6 mouse cellular contexts compared by ENCODE assay signal in the genomic region with DNA sequence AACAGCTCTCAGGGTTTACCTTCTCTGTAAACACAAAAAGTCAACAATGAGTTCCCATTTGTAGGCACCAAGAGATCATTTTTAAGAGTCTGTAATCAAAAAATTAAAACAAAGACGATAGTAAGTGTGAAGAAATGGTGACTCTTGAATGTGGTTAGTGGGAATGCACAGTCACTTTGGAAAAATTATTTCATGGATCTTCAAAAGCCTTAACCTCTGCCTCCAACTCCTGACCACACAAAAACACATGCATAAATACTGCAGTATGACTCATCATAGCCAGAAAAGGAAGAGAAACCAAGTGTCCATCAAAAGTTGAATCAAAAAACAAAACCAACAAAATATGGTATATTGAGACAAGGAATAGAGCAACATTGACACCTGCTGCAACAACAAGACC.
"Had no signal": no experiment of that assay in that cellular context is flagged by ENCODE, and none has a peak within 500 bp of the region (broad histone marks: within the 10 kb centered on the region; RNA-seq: fewer than 3 reads in every experiment).

No protein-coding gene starts in this region.

- DNase-seq: lung, adult 2 months; lung, postnatal 10 days; right cerebral cortex, postnatal 14 days; thymus, adult 2 months; thymus, postnatal 25 days; thymus, postnatal 4 days had no signal
